Mouse (Mus musculus): ENCODE measurements around the gene Rdh9.

GRCm38 (mm10) chr10:127737552-127737951 lies 38.6 kb upstream of the Rdh9 start:
- TF ChIP-seq CTCF (IDR thresholded peaks at IDR 0.05; ENCODE audit: extremely low read depth, insufficient read length, insufficient replicate concordance, low read depth, low read length) (no peak), POLR2A (IDR thresholded peaks at IDR 0.05; ENCODE audit: low read depth, low read length) (no peak)
